Mouse (Mus musculus) layer of hippocampus, postnatal 36 days (tissue): ENCODE results near the gene Gpr146. TPM values are rescaled to one million over a fixed set of nuclear protein-coding genes. Genes with fewer than 3 reads are reported as not detected.

ENCODE experiments used
- DNase-seq, 2 experiments: peaks; one replicate each; pipeline ENCODE4 v3.0.0; 2022
- microRNA-seq, 2 experiments: library from miRNA; unstranded; fragments of <30 nt; microRNA quantifications; one replicate each; pipeline ENCODE4 v1.2.0; 2021
- total RNA-seq, 2 experiments: library from RNA; stranded (reverse); gene quantifications; 2 replicates each; pipeline ENCODE4 v1.2.3; 2021

Gpr146 gene
- total RNA-seq, 2 experiments from 2014 or later: 11.0 to 13.1 TPM

- no peak for DNase-seq
Observed at GRCm38 (mm10) chr5:139432747-139433508, 55.4 kb downstream of the Gpr146 start.

- no peak for DNase-seq
Observed at GRCm38 (mm10) chr5:139433842-139434568, 56.5 kb downstream of the Gpr146 start.

- peak; percentile 72 to 82 for DNase-seq
Observed at GRCm38 (mm10) chr5:139434940-139435339, 57.4 kb downstream of the Gpr146 start.

DNA sequence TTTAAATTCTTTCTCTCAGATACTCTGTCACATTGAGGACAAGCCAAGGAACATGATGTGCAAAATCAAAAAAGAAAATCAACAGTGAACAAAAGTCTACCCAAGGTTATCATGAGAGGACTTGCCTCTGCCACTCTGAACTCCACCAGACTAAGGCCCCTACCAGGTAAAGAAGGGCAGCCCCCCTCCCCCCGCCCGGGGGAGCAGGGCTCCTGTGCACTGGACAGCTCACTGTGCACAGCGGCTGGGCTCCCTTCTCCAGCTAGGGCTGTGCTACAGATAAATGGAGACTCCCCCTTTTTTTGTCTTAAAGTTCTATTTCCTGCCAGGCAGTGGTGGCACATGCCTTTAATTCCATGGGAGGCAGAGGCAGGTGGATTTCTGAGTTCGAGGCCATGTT is 60.3 kb downstream of the Gpr146 start:
- DNase-seq: no peak

DNA sequence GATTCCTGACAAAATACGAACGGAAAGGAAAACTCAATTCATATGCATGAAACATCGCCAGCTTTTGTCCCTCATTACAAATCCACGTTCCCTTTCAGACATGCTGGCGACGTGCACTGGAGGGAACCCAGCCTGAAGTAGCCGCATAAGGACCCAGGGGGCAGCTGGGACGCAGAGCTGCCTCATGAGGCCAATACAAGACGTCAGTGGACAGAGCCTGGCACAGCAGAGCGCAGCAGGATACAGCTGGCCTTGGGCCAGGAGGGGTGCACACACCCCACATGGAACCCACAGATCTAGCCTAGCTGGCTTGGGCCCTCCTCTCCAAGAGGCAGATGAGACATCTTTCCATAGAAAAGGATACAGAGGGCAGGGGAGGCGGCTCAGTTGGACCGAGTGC is 60.9 kb downstream of the Gpr146 start:
- DNase-seq: no peak

DNA sequence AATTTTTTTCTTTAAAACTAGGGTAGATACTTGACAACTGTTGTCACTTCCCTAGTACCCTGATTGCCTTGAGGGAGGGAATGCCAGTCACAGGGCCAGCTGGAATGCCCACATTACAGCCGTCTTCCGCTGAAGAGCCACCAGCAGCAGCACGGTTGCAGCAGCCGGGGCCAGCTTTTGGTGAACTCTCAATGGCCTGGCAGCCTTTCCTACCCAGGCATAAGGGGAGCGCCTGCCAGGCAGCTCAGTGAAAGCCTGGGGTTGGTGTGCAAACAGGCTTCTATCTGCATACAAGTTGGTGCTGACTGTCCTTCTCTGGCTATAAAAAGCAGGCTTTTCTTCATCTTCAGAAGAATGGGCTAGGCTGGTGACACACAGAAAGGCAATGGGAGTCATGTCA is 63.0 kb downstream of the Gpr146 start:
- DNase-seq: no peak

- DNase-seq: no peak
Observed at GRCm38 (mm10) chr5:139440926-139441725, 63.6 kb downstream of the Gpr146 start.

GRCm38 (mm10) chr5:139441726-139442018 is 64.2 kb downstream of the Gpr146 start:
- DNase-seq: no peak

DNA sequence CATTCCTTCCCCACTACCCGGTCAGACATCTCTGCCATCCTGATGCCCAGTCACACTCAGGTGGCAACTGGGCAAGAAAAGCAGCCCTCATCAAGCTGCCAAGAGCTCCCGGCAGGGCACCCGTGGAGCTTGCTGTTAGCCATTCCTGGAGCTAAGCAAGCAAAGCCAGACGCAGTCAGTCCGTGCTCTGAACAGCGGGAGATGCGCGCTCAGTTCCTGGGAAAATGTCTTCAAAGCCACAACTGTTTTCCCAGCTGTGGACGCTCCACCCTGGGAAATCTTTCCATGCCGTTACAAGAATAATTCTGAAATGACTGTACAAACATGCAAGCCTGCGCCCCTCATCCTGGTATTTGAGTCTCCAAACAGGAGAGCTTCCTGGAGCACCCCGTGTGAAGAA is 64.9 kb downstream of the Gpr146 start:
- DNase-seq: no peak

DNA sequence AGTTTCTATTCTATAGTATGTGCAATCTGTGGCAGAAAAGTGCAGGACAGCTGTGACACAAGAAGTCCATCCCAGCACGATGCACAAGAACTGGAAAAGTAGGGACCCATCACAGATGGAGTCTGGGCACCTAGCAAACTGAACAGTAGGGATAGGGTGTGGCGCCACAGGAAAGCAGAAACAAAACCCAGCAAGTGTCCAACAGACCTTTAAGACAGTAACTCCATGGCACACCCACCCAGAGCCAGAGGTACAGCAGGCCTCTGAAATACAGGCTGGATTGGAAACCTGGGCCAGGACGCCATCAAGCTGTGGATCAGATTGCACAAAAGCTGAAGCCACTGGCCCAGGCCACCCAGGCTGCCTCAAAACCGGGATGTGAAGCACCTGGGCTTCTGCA is 65.5 kb downstream of the Gpr146 start:
- DNase-seq: no peak

- no peak for DNase-seq
Observed at GRCm38 (mm10) chr5:139445258-139445657, 67.8 kb downstream of the Gpr146 start.

Small RNA genes lying within 50 kb of the gene (microRNA-seq; reads per million reads assigned to microRNA genes)
- gene Mir339: 190 to 299 reads per million in 2 experiments

Other genes with a start within 250 kb of the Gpr146 start
- 100 to 1,000 TPM; 397 to 416 TPM for gene Prkar1b, start 227.7 kb upstream of the Gpr146 start, total RNA-seq
- gene Dnaaf5, start 227.5 kb upstream of the Gpr146 start, total RNA-seq: 1 to 10 TPM; 8.0 to 8.4 TPM
- 10 to 100 TPM; 78.6 to 82.1 TPM for gene Sun1, start 177.1 kb upstream of the Gpr146 start, total RNA-seq
- 10 to 100 TPM; 52.6 to 55.3 TPM for gene Get4, start 125.4 kb upstream of the Gpr146 start, total RNA-seq
- 100 to 1,000 TPM; 179 to 185 TPM for gene Adap1, start 52.1 kb upstream of the Gpr146 start, total RNA-seq
- gene Cox19, start 26.3 kb upstream of the Gpr146 start, total RNA-seq: 10 to 100 TPM; 68.6 to 76.3 TPM
- not detected for gene Cyp2w1, start 25.1 kb upstream of the Gpr146 start, total RNA-seq
- under 1 TPM in 1 of 2 experiments, not detected in 1; 0.20 TPM for gene C130050O18Rik, start 27.6 kb downstream of the Gpr146 start, total RNA-seq
- gene Gper1, start 45.5 kb downstream of the Gpr146 start, total RNA-seq: 1 to 10 TPM; 2.5 to 2.7 TPM
- 10 to 100 TPM; 15.2 to 15.7 TPM for gene 3110082I17Rik, start 82.8 kb downstream of the Gpr146 start, total RNA-seq
- gene Zfand2a, start 106.9 kb downstream of the Gpr146 start, total RNA-seq: 10 to 100 TPM; 62.5 to 66.6 TPM
- gene Uncx, start 165.8 kb downstream of the Gpr146 start, total RNA-seq: under 1 TPM in 1 of 2 experiments, not detected in 1; 0.12 TPM